Mouse (Mus musculus): ENCODE measurements at regions not wholly inside any gene's neighbourhood (a gene's known extent, or its start where the extent isn't known, plus 50 kb on each side); places are given as distances from the start of the nearest gene placed in this dataset.
A peak's percentile ranks its signal among the peaks of the same experiment; 100 is the strongest.

DNA sequence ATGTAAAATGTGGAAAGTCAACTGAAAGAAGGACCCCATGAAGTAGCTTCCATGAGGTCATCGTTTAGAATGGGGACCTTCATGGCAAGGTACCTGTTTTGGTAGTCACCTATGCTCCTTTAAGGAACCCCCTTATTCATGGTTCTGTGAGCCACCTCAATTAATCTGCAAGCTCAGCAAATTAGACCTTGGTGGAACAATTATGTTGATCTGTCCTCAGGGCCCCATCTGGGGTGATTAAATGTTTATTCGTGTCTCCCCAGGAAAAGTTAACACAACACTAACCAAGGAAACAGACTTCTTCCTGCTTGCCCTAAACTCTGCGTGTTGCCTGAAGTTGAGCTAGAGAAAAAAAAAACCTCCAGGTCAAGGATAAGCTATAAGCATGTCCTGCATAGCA, 175.9 kb upstream of the Lmcd1 start:
- DNase-seq (ENCODE audit: low read depth, low spot score), result no peak

DNA sequence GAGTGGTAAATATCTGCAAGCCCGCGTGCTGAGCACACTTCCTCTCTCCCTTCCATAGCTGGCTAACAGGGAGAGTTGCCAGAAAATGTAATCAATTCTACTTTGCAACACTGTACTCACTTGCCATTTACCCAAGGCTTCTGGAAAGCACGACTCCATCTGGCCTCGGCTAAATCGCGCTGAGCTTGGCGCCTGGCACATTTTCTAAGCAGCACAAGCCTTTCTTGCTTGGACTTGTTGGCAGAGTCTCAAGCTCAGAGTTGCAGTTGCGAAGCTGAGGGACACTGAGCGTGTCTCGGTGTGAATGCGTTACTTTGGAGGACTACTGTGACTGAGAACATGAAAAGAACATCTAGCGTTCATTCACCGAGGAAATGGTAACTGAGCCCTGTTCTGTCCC, 164.9 kb upstream of the Lmcd1 start:
- DNase-seq (ENCODE audit: low read depth, low spot score), result peak; percentile 94

DNA sequence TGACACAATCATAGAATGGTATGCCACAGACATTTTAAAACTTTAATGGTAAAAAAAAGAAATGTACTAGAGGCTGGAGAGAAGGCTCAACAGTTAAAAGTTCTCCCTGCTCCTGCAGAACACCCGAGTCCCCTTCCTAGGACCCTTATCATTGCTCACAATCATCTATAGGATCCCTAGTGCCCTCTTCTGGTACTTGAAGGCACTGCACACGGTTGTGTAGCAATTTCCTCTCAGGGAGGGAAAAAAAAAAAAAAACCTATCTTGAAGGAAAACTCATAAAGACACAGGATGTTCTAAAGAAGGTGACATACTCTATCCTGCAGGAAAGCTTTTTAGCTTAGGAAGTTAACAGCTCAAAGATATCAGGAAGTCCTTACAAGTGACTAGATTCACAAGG, 154.4 kb upstream of the Lmcd1 start:
- no peak for DNase-seq (ENCODE audit: low read depth, low spot score)

DNA sequence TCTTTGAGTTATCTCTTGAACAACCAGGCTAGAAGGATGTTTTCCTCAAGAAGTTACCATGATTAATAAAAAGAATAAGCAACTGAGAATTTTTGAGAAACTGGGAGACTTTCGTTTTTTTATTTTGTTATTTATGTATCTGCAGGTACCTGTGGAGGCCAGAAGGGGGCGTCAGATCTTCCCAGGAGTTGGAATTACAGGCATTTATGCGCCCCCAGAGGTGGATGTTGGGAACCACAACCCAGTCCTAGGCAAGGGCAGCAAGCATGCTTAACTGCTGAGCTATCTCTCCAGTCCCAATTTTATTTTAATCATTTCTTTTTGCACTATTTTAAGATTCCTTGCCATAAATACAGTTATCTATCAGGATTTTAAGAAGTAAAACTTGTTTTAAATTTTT, 140.0 kb upstream of the Lmcd1 start:
- no peak for DNase-seq (ENCODE audit: low read depth, low spot score)

DNA sequence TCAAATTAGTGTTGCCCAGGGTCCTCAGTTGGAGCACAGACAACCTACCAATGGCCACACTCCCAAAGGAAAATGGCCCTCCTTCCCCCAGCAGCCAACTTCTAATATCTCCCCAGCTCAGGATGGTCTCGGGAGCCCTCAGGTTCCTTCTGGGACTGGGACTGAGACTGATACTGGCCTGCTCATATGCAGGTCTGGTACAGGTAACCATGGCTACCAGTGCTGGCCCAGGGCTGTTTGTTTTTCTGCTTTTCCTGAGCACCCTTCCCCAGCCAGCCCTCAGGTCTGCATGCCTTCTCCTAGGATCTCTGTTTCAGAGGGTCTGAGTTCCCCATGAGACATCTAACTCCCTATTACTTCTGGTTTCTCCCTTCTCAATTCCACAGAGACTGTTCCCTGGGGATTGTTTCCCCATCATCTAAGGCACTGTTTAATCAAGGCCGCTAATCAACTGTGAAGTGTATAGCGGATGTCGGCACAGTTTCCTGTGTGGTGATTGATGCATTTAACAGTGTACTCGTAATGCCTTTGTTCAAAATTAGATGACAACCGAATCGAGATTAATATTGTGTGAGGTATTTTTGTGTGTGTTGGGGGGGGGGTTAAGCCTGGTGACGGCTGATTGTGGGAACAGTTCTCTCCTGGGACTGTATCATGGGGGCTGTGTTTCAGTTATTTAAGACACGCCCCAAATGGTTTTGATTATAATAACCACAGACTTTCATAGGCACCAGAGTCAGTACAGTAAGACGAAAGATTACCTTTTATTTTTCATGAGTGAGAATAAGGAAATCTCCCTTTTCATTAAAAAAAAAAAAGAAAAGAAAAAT, 120.8 kb upstream of the Lmcd1 start:
- DNase-seq (ENCODE audit: low read depth, low spot score), result no peak

DNA sequence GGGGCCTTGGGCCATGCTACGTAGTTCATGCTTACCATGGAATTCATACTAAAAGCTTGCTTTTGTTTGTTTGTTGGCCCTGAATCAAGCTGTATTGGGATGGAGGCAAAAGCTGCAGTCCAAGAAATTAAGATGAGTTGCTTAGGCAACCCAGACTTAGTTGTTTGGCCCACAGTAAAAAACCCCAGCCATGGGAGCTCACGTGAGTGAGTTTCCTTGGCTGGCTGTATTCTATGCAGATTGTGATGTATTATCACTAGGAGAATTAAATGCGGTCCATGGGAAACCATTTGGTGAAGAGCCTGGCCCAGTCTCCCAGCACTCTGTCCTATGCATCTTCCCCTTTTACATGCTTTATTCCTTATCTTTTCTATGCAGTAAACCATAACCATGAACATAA, 106.1 kb upstream of the Lmcd1 start:
- DNase-seq (ENCODE audit: low read depth, low spot score), result no peak

DNA sequence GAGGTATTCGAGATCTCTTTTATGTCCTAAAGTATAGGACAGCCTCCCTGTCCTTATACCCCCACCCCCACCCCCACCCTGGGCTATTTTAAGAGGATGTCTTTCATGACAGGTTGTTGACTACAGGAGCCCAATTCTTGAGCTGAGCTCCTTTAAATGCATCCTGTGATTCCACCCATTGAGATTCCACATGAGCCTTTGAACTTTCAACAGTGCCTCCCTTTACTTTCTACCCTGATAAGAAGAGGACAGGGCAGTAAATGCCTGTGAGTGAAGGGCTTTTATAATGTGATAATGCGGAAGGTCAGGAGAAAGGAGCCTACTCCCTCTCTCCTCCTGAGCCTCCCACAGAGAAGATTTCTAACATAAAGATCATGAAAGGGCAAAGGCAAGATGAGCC, 97.2 kb upstream of the Lmcd1 start:
- no peak for DNase-seq (ENCODE audit: low read depth, low spot score)

DNA sequence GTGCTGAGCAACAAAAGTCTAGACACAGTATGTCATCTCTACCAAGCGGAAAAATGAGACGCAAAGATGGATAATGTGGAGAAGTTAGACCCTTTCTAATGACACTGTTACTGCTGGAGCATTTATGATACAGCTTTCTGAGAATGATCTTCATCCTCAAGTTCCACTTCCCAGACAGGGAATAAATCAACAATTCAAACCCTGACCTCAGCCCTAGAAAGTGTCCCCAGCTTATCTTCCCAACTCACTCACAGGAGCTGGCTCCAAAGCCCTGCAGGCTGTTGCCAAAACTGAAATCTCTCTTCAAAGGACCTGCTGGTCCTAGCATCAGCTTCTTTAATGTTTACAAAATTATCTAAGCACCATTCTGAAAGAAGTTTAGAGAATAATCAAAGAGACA, 85.9 kb upstream of the Lmcd1 start:
- DNase-seq (ENCODE audit: low read depth, low spot score), result no peak

DNA sequence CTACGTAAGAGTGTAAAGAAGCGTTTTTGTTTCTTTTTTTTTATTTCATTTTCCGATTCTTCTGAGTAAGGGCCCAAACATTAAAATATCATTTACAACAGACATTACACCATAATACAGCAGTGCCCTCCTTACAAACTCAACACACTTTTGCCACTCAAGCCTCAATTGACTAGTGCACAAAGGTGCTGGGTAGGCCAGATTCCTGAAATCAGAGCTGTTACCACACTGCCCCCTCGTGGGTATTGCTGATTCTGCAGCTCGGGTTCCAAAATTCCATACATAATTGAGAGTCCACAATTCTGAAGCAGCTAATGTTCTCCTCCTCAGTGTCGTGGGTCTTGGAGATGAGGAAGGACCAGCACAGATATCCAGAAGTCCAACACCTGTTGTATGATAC, 82.5 kb upstream of the Lmcd1 start:
- no peak for DNase-seq (ENCODE audit: low read depth, low spot score)

DNA sequence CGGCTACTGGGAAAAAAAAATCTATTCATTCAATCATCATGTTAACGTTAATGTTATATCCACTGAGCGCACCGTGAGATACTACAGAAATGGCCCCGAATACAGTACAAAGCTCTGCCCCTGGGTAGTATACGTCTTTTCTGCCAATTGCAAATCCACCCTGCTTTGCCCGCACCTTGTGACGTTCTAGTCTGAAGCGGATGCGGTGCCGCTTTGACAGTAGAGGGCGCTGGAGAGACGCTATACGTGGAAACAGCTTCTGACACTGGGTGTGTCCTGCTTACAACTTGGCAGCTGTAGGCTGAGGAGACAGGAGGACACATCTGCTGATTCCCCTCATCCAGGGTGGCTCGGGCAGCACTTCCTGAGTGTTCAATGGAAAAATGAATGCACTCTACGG, 76.1 kb upstream of the Lmcd1 start:
- peak; percentile 74 for DNase-seq (ENCODE audit: low read depth, low spot score)

DNA sequence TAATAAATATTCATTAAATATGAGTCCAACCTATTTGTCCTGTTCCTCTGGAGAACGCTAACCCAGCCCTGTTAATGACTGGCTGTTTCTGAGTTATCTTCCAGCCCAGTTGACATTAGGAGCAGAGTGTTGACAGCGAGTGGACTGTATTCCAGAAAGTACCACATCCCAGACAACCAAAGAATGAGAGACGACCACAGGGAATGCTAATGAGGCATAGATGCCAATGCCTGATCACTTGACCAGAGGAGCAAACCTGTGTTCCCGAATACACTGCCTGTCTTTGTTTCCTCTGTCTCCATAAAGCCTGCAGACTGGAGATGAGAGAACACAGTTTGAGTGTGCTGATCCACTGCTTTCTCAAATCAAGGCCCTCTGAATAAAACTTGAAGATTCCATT, 74.3 kb upstream of the Lmcd1 start:
- no peak for DNase-seq (ENCODE audit: low read depth, low spot score)

DNA sequence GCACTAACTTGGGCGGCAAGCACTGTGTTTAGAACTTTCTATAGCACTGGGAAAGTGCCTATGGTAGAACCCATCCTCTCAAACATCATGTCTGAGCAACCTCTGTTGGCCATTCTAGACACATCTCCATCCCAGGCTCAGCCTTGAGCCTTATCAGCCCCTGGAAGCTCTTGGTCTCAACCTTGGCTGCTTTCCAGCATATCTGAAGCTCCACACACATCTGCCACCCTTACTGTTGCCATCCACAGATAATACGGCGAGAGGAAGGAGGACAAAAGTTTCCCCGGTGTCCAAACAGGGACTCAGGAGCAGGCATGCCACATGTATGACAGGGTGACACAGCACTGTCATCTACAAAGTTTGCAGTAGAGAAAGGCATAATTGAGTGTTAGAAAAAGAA, 71.4 kb upstream of the Lmcd1 start:
- DNase-seq (ENCODE audit: low read depth, low spot score), result no peak

DNA sequence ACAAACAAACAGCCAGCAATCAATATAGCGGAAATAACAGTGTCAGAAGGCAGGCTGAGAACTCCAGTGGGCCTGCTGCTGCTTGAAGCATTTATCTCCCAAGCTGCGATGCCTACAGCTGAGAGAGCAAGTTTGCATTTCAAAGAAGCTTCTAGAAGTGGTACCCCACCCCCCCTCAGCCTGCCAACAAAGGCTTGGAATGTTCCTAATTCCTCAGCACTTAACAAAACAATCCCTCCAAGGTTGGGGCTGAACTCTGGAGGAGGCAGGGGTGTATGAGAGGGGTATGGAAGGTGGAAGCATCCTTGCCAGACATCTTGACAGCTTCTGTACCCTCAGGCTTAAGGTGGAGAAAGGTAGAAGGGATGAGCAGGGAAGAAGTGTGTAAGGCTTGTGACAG, 70.2 kb upstream of the Lmcd1 start:
- no peak for DNase-seq (ENCODE audit: low read depth, low spot score)

DNA sequence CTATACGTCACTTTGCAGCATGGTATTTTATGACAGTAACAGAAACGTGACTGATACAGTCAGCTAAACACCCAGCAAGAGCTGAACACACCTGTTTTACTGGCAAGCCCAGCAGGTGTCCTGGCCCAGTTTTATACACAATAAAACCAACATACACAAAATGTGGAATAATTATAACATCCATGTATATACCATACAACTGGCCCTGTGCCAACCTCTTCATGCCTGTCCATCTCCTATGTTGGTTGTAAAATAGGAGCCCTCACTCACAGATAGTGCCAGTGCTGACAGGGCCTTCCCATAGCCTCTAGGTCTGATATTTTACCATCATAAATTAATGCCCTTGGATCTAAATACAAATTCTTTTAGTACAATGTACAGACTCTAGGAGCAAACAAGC, 68.6 kb upstream of the Lmcd1 start:
- DNase-seq (ENCODE audit: low read depth, low spot score), result no peak

DNA sequence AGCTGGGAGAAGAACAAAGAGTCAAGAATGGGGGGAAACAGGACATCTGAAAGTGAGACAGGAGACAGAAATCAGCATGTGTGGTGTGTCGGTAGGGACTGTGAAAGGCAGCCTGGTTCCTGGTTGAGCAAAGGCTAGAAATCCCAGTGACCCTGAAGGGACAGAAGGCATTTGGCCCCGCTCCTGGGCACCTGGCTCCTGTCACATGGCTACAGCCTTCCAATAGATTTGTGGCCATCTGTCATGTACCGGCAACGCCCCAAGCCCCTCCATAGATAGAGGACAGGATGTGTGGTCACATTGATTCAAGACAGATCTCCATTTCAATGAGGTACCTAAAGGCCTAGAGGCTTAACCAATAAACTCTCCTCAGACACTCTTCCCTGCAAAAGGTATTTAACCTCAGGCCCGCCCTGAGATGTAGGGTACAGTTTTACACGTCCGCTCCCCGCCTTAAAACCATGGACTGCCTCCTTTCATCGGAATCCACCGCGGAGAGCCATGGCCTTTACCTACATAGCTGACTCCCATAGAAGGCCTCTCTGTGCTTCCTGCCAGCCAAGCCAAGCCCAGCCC, 68.0 kb upstream of the Lmcd1 start:
- no peak for DNase-seq (ENCODE audit: low read depth, low spot score)

DNA sequence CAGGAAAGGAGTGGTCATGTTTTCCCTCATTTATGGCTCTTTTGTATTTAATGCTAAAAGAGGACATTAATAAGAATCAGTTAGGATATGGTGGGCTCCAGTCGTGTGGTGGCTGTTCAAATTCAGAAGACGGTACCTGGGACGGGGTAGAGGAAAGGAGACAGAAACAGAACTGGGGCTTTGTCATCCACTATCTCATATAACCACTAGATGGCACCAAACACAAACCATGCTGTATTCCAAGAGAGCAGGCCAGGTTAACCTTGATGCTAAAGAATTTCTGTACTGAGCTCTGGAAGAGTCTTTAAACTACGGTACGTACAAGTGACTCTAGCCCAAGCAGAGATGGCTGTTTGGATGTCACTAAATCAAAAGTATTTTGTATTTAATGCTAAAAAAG, 66.3 kb upstream of the Lmcd1 start:
- DNase-seq (ENCODE audit: low read depth, low spot score), result peak; percentile 31

DNA sequence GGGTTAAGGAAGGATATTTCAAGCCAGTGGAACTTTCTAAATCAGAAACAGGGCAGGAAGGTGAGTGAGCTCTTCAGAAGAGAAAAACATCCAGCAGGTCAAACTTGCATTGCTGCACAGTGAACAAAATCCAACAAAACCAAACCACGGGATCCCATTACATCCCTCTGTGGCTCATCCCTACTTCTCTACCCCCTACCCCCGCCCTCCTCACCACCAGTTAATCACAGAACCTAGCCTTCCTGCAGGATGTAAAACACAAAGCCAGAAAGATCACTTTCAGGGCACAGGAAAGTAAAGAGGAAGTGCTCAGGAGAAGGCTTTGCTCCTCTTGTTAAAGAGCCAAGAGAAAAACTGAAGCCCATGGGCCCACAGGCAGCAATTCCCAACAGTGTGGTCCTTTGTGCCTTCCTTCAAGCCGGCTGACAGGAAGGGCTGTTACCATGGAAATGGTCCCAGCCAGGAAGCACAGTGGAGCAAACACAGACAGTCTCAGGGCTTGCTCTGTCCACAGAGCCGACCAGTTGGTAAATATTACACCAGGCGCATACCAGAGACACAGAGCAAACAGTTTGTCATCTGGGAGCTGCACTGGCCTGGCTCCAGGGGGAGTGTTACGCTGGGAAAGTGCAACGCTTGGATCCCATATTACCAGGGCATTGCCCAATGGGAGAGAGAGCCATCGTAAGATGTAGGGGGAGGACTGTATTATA, 63.2 kb upstream of the Lmcd1 start:
- no peak for DNase-seq (ENCODE audit: low read depth, low spot score)

DNA sequence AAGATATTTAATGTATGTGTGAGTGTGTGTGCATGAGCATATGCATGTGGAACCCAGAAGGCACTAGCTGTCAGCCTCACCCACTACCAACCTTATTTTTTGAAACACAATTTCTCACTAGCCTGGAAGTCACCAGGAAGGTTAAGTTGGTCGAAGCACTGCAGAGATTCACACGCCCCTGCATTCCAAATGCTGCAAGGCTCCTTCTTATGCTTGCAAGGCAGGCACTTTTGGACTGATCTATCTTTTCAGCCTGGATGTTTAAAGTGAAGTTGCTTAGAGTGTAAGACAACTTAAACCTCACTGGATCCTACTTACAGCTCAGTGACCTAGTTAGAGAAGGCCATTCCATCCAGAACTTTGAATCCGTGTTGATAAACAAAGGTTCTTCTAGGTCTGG, 56.7 kb upstream of the Lmcd1 start:
- DNase-seq (ENCODE audit: low read depth, low spot score), result no peak

DNA sequence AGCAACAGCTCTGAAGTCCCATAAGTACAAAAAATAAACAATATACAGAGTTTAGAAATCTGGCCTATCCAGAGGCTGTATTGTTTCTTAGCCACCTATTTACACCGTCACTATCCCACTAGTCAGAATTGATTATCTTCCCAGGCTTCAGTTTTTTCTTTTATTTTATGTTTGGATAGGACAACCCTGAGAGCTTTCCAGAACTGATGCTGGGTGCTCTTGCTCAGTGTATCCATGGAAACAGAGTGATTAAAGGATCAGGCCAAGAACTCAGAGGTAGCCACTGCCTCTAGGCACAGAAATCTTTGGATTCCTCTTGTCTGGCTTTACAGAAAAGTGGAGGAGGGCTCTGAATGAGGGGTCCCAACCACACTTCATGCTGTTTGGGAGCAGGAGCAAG, 55.3 kb upstream of the Lmcd1 start:
- no peak for DNase-seq (ENCODE audit: low read depth, low spot score)

DNA sequence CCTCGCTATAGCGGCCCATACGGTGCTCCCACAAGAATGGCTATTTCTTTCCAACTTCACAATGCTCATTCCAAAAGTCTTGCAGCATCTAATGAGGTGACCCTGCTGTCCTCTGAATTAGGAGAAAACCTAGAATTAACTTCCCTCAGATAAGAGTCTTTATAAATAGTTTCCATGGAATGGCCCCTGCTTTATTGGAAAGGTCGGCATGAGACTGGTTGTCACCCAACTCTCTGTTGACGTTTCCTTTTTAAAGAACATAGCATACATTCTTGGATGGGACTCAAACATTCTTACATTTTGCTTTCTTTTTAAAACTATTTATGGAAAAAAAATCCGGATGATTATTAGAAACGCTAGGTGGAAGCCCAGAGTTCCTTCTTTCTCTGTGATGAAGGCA, 53.9 kb upstream of the Lmcd1 start:
- no peak for DNase-seq (ENCODE audit: low read depth, low spot score)

DNA sequence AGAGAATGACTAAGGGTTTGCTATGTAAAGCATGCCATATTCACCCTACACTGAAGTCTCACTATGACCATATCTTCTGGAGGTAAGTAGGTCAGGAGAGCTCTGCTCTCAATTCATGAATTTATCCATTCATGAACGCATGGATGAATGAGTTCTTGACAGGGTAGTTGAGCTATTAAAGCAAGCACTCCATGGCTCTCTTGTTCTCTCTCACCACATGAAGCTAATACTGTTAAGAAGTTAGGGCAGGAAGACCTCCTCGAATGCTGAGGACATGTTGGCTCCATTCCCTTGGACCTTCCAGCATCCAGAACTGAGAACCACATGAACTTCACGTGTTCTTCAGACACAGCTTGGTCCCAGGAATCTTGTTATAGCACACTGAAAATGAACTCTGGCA, 53.4 kb upstream of the Lmcd1 start:
- no peak for DNase-seq (ENCODE audit: low read depth, low spot score)

DNA sequence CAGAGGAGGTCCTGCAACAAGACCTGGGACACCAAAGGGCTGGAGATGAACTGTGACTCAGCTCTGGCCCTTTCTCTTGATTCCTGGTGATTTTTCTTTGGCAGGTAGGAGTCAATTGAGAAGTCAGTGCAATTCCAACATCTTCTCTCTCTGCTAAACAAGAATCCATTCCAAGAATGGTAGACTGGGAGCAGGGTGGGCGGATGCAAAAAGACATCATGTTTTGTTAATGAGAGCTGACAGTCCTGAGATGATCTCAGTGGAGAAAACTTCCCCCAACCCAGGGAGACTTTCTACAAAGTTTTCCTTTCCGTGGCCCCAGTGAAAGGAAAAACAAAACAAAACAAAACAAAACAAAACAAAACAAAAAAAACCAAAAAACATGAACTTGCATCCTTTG, 52.2 kb upstream of the Lmcd1 start:
- no peak for DNase-seq (ENCODE audit: low read depth, low spot score)

DNA sequence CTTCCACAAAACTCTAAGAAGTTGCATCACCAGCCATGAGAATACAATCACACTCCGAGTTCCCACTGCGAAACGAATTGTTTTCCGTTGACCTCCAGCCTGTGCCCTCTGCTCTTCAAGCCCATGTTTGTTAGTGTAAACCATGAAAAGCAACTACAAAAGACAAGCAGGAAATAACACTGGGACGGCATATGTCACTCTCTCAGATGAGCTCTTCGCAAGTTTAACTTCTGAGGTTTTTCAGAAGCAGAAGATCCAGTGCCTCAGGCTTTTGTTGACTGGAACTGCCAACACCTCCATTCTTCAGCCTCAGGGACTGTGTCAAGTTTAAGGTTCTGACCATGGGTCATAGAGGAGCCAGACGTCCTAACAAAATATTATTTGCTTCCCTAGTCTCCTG, 50.2 kb upstream of the Lmcd1 start:
- no peak for DNase-seq (ENCODE audit: low read depth, low spot score)
